Mouse (Mus musculus): ENCODE measurements around the gene Rps11. TPM values are rescaled to one million over a fixed set of nuclear protein-coding genes. Genes with fewer than 3 reads are reported as not detected.
"Not testable (repeated sequence)": the region's sequence is repeated elsewhere in the genome, so short reads cannot be mapped to it uniquely, and the experiment has no call there.

Gene Rps11
- total RNA-seq, 2 experiments from 2014 or later: 418 to 465 TPM

GRCm38 (mm10) chr7:45135370-45135769 lies 11.1 kb upstream of the Rps11 start:
- DNase-seq (ENCODE audit: extremely low spot score in 1 of 2, low spot score in 1 of 2): no peak

GRCm38 (mm10) chr7:45134544-45135026 lies 10.3 kb upstream of the Rps11 start:
- DNase-seq (ENCODE audit: extremely low spot score in 1 of 2, low spot score in 1 of 2): no peak

GRCm38 (mm10) chr7:45133446-45134159 lies 9.4 kb upstream of the Rps11 start:
- no peak for DNase-seq (ENCODE audit: extremely low spot score in 1 of 2, low spot score in 1 of 2)

GRCm38 (mm10) chr7:45131850-45132249 lies 7.6 kb upstream of the Rps11 start:
- DNase-seq (ENCODE audit: extremely low spot score in 1 of 2, low spot score in 1 of 2): no peak

GRCm38 (mm10) chr7:45129776-45130512 lies 5.7 kb upstream of the Rps11 start:
- no peak for DNase-seq (ENCODE audit: extremely low spot score in 1 of 2, low spot score in 1 of 2)

GRCm38 (mm10) chr7:45129318-45129717 lies 5.1 kb upstream of the Rps11 start:
- DNase-seq (ENCODE audit: extremely low spot score in 1 of 2, low spot score in 1 of 2): no peak

- peak; percentile 90 to 93 for DNase-seq (ENCODE audit: extremely low spot score in 1 of 2, low spot score in 1 of 2)
Observed at GRCm38 (mm10) chr7:45128624-45129246, 4.5 kb upstream of the Rps11 start, which contains the start of gene Rpl13a. Rpl13a (minus strand) TSS chr7:45128761.

- no peak for DNase-seq (ENCODE audit: extremely low spot score in 1 of 2, low spot score in 1 of 2)
Observed at GRCm38 (mm10) chr7:45127700-45128224, 3.5 kb upstream of the Rps11 start.

- DNase-seq (ENCODE audit: extremely low spot score in 1 of 2, low spot score in 1 of 2): no peak
Observed at GRCm38 (mm10) chr7:45126844-45127699, 2.8 kb upstream of the Rps11 start.

GRCm38 (mm10) chr7:45126147-45126843 lies 2.1 kb upstream of the Rps11 start:
- no peak for DNase-seq (ENCODE audit: extremely low spot score in 1 of 2, low spot score in 1 of 2)

GRCm38 (mm10) chr7:45125649-45126048 lies 1.4 kb upstream of the Rps11 start:
- not testable (repeated sequence) for DNase-seq (ENCODE audit: extremely low spot score in 1 of 2, low spot score in 1 of 2)

GRCm38 (mm10) chr7:45125144-45125600 lies 933 bp upstream of the Rps11 start:
- no peak for DNase-seq (ENCODE audit: extremely low spot score in 1 of 2, low spot score in 1 of 2)

GRCm38 (mm10) chr7:45123186-45123570 lies 1.1 kb downstream of the Rps11 start:
- no peak for DNase-seq (ENCODE audit: extremely low spot score in 1 of 2, low spot score in 1 of 2)

GRCm38 (mm10) chr7:45122561-45123185 lies 1.6 kb downstream of the Rps11 start:
- DNase-seq (ENCODE audit: extremely low spot score in 1 of 2, low spot score in 1 of 2): no peak

- DNase-seq (ENCODE audit: extremely low spot score in 1 of 2, low spot score in 1 of 2): no peak
Observed at GRCm38 (mm10) chr7:45121966-45122365, 2.3 kb downstream of the Rps11 start.

- no peak for DNase-seq (ENCODE audit: extremely low spot score in 1 of 2, low spot score in 1 of 2)
Observed at GRCm38 (mm10) chr7:45121404-45121803, 2.8 kb downstream of the Rps11 start.

GRCm38 (mm10) chr7:45119780-45120709 lies 4.2 kb downstream of the Rps11 start:
- DNase-seq (ENCODE audit: extremely low spot score in 1 of 2, low spot score in 1 of 2): no peak

GRCm38 (mm10) chr7:45118336-45118735 lies 5.9 kb downstream of the Rps11 start:
- DNase-seq (ENCODE audit: extremely low spot score in 1 of 2, low spot score in 1 of 2): no peak
